Mouse (Mus musculus): Measurements from ENCODE around the gene Kctd12b. TPM values are rescaled to one million over a fixed set of nuclear protein-coding genes. Genes with fewer than 3 reads are reported as not detected.

The Kctd12b gene
- polyA plus RNA-seq (2012; rRNA removed) = 8.1 and 8.6 TPM in 2 replicates
- polyA plus RNA-seq (2014; fragmentation: Nextera tagmentation; extraction: Ambion mirVana) = 8.8 and 9.8 TPM in 2 replicates

DNA sequence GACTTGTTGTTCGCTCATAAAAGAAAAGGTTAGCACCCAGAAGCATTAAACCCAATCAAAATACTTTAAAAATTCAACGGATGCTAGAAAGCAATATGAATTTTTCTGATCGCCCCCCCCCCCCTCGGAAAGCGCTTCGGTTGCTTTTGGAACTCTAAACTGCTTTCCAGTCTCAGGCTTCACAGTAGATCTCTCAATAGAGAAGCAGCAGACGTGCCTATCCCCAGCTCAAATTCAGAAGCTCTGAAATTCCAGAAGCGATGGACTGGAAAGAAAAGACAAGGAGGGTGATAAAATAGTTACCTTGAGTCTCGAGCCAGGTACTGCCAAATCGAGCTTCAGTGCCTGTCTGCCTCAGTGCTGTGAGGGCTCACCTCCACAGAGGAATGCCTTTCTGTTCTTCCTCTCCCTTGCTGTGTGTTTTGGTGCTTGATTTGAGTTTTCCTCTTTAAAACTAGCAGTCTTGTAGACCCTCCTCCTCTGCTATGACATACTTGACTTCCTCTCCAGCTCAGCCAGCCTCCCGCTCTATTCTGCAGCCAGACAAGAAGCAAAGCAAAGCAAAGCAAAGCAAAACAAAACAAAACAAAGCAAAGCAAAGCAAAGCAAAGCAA, at the start of gene Kctd12b:
TSS of gene Kctd12b (minus strand) at position 610 of the 614 bp plus-strand sequence.
- TF ChIP-seq POLR2A (IDR thresholded peaks at IDR 0.05; ENCODE audit: borderline replicate concordance, extremely low read depth, insufficient read depth, insufficient read length) = peak; percentile 41; the same call in 1 of the 2 replicates
- peak; percentile 18 for DNase-seq (ENCODE audit: low spot score)
- 28% methylated on average over 11 of the region's 11 CpGs for WGBS
- no peaks in the 10 kb centered on the region for H3K27me3 ChIP-seq (ENCODE audit: control insufficient read depth, insufficient read depth, low read length)
- no peaks in the 10 kb centered on the region for H3K9me3 ChIP-seq (ENCODE audit: control insufficient read depth, low read length)
- no peaks in the 10 kb centered on the region for H3K36me3 ChIP-seq (ENCODE audit: control insufficient read depth, insufficient read depth, low read length)
- no peaks in the 10 kb centered on the region for H3K4me1 ChIP-seq (ENCODE audit: control insufficient read depth, insufficient read depth, low read length)
- peak within 1 kb of the TSS; percentile 37 for H3K4me3 ChIP-seq (replicated peaks; ENCODE audit: low read length)
- ATAC-seq (ENCODE audit: low FRiP score, low read depth) = peak; percentile 72; the same call in 1 of the 2 replicates
- peak within 1 kb of the TSS; percentile 70 for H3K27ac ChIP-seq (replicated peaks; ENCODE audit: low read depth, low read length)
- H3K9ac ChIP-seq (ENCODE audit: low read depth, low read length, severe bottlenecking) = peak within 1 kb of the TSS; percentile 56
- peak within 1 kb of the TSS; percentile 40 for H3K4me2 ChIP-seq (replicated peaks; ENCODE audit: low read depth, low read length, severe bottlenecking)

DNA sequence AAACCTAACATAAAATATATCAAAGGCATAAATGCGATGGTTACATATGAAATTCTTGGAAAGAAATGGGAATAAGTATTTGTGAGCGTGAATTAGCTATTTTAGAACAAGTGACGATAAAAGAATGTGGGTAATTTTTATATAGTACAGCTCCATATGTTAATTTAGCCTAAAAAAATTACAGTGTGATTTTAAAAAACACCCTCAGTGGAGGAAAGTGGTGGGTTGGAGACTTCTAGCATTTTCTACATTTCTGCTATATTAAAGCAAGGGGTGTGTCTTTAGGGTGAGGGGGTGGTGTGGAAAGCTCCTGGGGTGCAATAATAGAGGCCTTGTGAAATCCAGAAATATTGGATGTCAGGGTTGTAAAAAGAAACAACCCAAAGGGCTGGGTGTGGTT, 46.3 kb upstream of the Kctd12b start:
- no peaks in the 10 kb centered on the region for H3K4me1 ChIP-seq (ENCODE audit: control insufficient read depth, insufficient read depth, low read length)
- H3K36me3 ChIP-seq (ENCODE audit: control insufficient read depth, insufficient read depth, low read length) = no peaks in the 10 kb centered on the region
- H3K9ac ChIP-seq (ENCODE audit: low read depth, low read length, severe bottlenecking) = no peak overlapping the region
- no peak overlapping the region for H3K4me2 ChIP-seq (replicated peaks; ENCODE audit: low read depth, low read length, severe bottlenecking)
- no peak for DNase-seq (ENCODE audit: low spot score)
- no peak overlapping the region for H3K27ac ChIP-seq (replicated peaks; ENCODE audit: low read depth, low read length)
- TF ChIP-seq POLR2A (IDR thresholded peaks at IDR 0.05; ENCODE audit: borderline replicate concordance, extremely low read depth, insufficient read depth, insufficient read length) = no peak
- no peaks in the 10 kb centered on the region for H3K9me3 ChIP-seq (ENCODE audit: control insufficient read depth, low read length)
- H3K27me3 ChIP-seq (ENCODE audit: control insufficient read depth, insufficient read depth, low read length) = no peaks in the 10 kb centered on the region
- WGBS = 77% methylated on average over 3 of the region's 3 CpGs
- ATAC-seq (ENCODE audit: low FRiP score, low read depth) = no peak
- no peak overlapping the region for H3K4me3 ChIP-seq (replicated peaks; ENCODE audit: low read length)

DNA sequence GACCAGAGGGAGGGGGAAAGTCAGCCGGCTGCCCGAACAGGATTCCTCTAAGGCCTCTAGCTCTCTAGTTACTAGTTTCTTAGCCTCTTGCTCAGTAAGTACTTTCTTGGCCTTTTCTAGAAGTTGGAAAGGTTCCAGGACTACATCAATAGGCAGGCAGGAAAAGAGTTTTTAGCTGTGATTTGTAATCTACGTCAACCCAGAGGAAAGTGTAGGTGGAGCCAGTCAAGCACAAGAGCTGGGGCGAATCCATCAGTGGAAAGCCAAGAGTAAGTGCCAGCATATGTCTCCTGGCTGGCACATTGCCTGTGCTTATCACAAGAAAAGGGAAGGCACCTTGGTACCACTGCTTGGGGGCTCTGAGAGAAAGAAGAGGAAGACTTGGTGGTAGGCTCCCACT, 39.5 kb upstream of the Kctd12b start:
- Histone ChIP-seq H3K9me3 (ENCODE audit: control insufficient read depth, low read length) (no peaks in the 10 kb centered on the region), H3K36me3 (ENCODE audit: control insufficient read depth, insufficient read depth, low read length) (peaks cover 7% of the 10 kb centered on the region), H3K4me2 (replicated peaks; ENCODE audit: low read depth, low read length, severe bottlenecking) (no peak overlapping the region), H3K9ac (ENCODE audit: low read depth, low read length, severe bottlenecking) (no peak overlapping the region), H3K27ac (replicated peaks; ENCODE audit: low read depth, low read length) (no peak overlapping the region), H3K4me1 (ENCODE audit: control insufficient read depth, insufficient read depth, low read length) (no peaks in the 10 kb centered on the region), H3K4me3 (replicated peaks; ENCODE audit: low read length) (no peak overlapping the region), H3K27me3 (ENCODE audit: control insufficient read depth, insufficient read depth, low read length) (no peaks in the 10 kb centered on the region)
- ATAC-seq (ENCODE audit: low FRiP score, low read depth) (no peak), DNase-seq (ENCODE audit: low spot score) (no peak)
- TF ChIP-seq POLR2A (IDR thresholded peaks at IDR 0.05; ENCODE audit: borderline replicate concordance, extremely low read depth, insufficient read depth, insufficient read length) = no peak
- WGBS = 80% methylated on average over 4 of the region's 4 CpGs

DNA sequence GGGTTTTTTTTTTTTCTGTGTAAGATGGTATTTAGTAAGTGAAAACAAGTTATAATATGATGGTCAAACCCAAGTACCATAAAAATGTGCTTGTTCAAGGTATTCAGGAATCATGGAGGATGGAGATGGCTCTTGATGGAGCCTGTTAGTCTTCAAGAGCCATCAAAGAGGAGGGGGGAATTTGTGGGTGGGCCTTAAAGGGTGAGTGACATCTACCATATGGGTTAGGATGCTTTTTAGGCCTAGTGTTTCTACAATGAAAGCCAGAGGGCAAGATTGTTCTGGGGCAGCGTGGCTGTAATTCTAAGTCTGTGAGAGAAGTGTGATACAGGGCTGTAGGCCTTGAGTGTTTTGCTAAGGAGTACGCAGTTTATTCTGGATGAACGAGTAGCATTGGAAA, 28.2 kb upstream of the Kctd12b start:
- no peaks in the 10 kb centered on the region for H3K27me3 ChIP-seq (ENCODE audit: control insufficient read depth, insufficient read depth, low read length)
- H3K4me2 ChIP-seq (replicated peaks; ENCODE audit: low read depth, low read length, severe bottlenecking) = peak overlapping the region; percentile 45
- H3K9me3 ChIP-seq (ENCODE audit: control insufficient read depth, low read length) = no peaks in the 10 kb centered on the region
- peak overlapping the region; percentile 72; the same call in 1 of the 2 replicates for H3K9ac ChIP-seq (ENCODE audit: low read depth, low read length, severe bottlenecking)
- 0 out of 2 replicates have a peak, but pooled peaks cover 3% of the 10 kb centered on the region for H3K36me3 ChIP-seq (ENCODE audit: control insufficient read depth, insufficient read depth, low read length)
- DNase-seq (ENCODE audit: low spot score) (peak; percentile 29), ATAC-seq (ENCODE audit: low FRiP score, low read depth) (no peak)
- H3K4me3 ChIP-seq (replicated peaks; ENCODE audit: low read length) = peak overlapping the region; percentile 54
- TF ChIP-seq POLR2A (IDR thresholded peaks at IDR 0.05; ENCODE audit: borderline replicate concordance, extremely low read depth, insufficient read depth, insufficient read length) = no peak
- WGBS = 19% methylated on average over 3 of the region's 3 CpGs
- no peak overlapping the region for H3K27ac ChIP-seq (replicated peaks; ENCODE audit: low read depth, low read length)
- peaks cover 4% of the 10 kb centered on the region; the same call in 1 of the 2 replicates for H3K4me1 ChIP-seq (ENCODE audit: control insufficient read depth, insufficient read depth, low read length)

DNA sequence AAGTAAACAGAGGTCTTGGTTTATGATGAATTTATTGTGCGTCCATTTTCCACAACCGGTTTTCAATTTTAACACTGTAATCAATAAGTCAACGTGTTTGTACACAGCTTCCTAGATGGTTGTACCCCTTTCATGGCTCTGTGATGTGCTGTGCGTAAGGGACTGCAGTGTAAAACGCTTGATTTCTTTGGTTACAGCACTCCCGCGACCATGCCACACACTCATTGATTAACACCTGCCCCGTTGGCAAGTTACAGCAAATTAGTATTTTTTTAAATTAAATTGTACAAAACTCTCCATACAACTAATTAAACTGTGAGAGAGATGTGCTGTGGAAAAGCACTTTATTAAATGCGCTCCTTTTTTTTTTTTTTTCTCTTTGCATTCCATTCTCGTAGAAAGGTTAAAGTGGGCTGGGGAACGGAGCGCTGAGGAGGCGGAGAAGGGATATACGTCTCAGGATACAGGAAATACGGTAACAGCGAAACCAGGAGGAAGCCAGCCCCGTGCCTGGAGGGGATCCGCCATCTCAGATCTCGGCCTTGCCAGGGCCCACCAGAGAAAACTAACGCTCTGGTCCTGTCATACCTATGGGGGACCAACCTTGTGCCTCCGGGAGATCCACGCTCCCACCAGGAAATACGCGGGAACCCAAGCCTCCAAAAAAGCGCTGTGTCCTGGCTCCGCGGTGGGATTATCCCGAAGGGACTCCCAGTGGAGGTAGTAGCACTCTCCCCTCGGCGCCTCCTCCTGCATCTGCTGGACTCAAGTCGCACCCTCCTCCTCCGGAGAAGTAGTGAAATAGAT, 27.1 kb upstream of the Kctd12b start, which contains the start of gene Nbdy:
TSS of gene Nbdy (plus strand) at position 481 of the 807 bp plus-strand sequence.
- Histone ChIP-seq H3K4me3 (replicated peaks; ENCODE audit: low read length) (peak within 1 kb of the TSS; percentile 54), H3K9ac (ENCODE audit: low read depth, low read length, severe bottlenecking) (peak within 1 kb of the TSS; percentile 72), H3K9me3 (ENCODE audit: control insufficient read depth, low read length) (no peaks in the 10 kb centered on the region), H3K4me2 (replicated peaks; ENCODE audit: low read depth, low read length, severe bottlenecking) (peak within 1 kb of the TSS; percentile 45), H3K36me3 (ENCODE audit: control insufficient read depth, insufficient read depth, low read length) (0 out of 2 replicates have a peak, but pooled peaks cover 3% of the 10 kb centered on the region), H3K27me3 (ENCODE audit: control insufficient read depth, insufficient read depth, low read length) (no peaks in the 10 kb centered on the region), H3K4me1 (ENCODE audit: control insufficient read depth, insufficient read depth, low read length) (peaks cover 4% of the 10 kb centered on the region; the same call in 1 of the 2 replicates), H3K27ac (replicated peaks; ENCODE audit: low read depth, low read length) (peak within 1 kb of the TSS; percentile 84)
- ATAC-seq (ENCODE audit: low FRiP score, low read depth) (peak; percentile 92), DNase-seq (ENCODE audit: low spot score) (peak; percentile 76)
- no peak for TF ChIP-seq POLR2A (IDR thresholded peaks at IDR 0.05; ENCODE audit: borderline replicate concordance, extremely low read depth, insufficient read depth, insufficient read length)
- 20% methylated on average over 30 of the region's 32 CpGs for WGBS
